Mouse (Mus musculus) 416B (cell line): ENCODE measurements around the gene Nr2f2.

ENCODE experiments used
- DNase-seq: peaks from one replicate; pipeline ENCODE4 v3.0.0; 2011; ENCODE audit warnings: low read depth

Gene Nr2f2

GRCm38 (mm10) chr7:70365401-70365811 is 1.1 kb downstream of the Nr2f2 start:
- no peak for DNase-seq

GRCm38 (mm10) chr7:70364798-70365197 is 1.7 kb downstream of the Nr2f2 start:
- DNase-seq: no peak

- DNase-seq: no peak
These were observed 3.2 kb downstream of the Nr2f2 start for GRCm38 (mm10) chr7:70363351-70363750.

- DNase-seq: no peak
These were observed 3.9 kb downstream of the Nr2f2 start for GRCm38 (mm10) chr7:70362526-70363170.

- no peak for DNase-seq
These were observed 4.9 kb downstream of the Nr2f2 start for GRCm38 (mm10) chr7:70361383-70362364.

- no peak for DNase-seq
These were observed 5.7 kb downstream of the Nr2f2 start for GRCm38 (mm10) chr7:70360611-70361382.

GRCm38 (mm10) chr7:70359791-70360581 is 6.5 kb downstream of the Nr2f2 start:
- DNase-seq: no peak

- no peak for DNase-seq
These were observed 7.5 kb downstream of the Nr2f2 start for GRCm38 (mm10) chr7:70358848-70359591.

- no peak for DNase-seq
These were observed 8.3 kb downstream of the Nr2f2 start for GRCm38 (mm10) chr7:70358020-70358847.

GRCm38 (mm10) chr7:70357516-70358019 is 9.0 kb downstream of the Nr2f2 start:
- no peak for DNase-seq

GRCm38 (mm10) chr7:70356691-70357515 is 9.6 kb downstream of the Nr2f2 start:
- DNase-seq: no peak

- DNase-seq: no peak
These were observed 10.6 kb downstream of the Nr2f2 start for GRCm38 (mm10) chr7:70355691-70356568.

- no peak for DNase-seq
These were observed 11.2 kb downstream of the Nr2f2 start for GRCm38 (mm10) chr7:70355357-70355620.

- no peak for DNase-seq
These were observed 11.8 kb downstream of the Nr2f2 start for GRCm38 (mm10) chr7:70354606-70355356.

GRCm38 (mm10) chr7:70353151-70353550 is 13.4 kb downstream of the Nr2f2 start:
- no peak for DNase-seq

- no peak for DNase-seq
These were observed 13.9 kb downstream of the Nr2f2 start for GRCm38 (mm10) chr7:70352617-70353016.

GRCm38 (mm10) chr7:70351981-70352560 is 14.5 kb downstream of the Nr2f2 start:
- no peak for DNase-seq
